Mouse (Mus musculus): ENCODE data around the gene Trim50. TPM values are rescaled to one million over a fixed set of nuclear protein-coding genes. Genes with fewer than 3 reads are reported as not detected.
A peak's percentile ranks its signal among the peaks of the same experiment; 100 is the strongest.

The Trim50 gene
- polyA plus RNA-seq, 1 experiment from 2014 or later: 0.18 TPM

DNA sequence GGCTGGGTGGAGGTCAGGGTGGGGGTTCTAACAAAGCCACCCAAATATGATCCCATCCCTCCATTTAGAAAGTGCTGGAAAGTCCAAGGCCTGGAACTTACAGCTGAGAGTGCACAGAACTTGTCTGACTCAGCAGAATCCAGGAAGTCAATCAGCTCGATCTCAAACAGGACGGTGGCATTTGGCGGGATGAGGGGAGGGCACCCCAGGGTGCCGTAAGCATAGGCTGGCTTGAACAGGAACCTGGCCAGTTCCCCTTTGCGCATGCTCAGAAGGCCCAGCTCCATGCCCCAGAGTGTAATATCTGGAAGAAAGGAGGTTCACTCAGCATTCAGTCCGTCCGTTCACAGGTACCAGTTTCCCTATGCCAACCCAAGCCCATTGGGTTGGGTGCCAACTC, 7.1 kb upstream of the Trim50 start:
- WGBS: 75% methylated on average over 7 of the region's 7 CpGs
- Histone ChIP-seq H3K4me3 (ENCODE audit: low read length) (no peak overlapping the region), H3K4me2 (ENCODE audit: low read depth, low read length) (no peak overlapping the region), H3K4me1 (ENCODE audit: control insufficient read depth, insufficient read depth, low read length) (no peaks in the 10 kb centered on the region), H3K36me3 (ENCODE audit: control insufficient read depth, insufficient read depth, low read length) (no peaks in the 10 kb centered on the region), H3K27me3 (replicated peaks; ENCODE audit: control insufficient read depth, insufficient read depth, low read length) (no peaks in the 10 kb centered on the region), H3K9ac (ENCODE audit: low read depth, low read length) (no peak overlapping the region), H3K9me3 (ENCODE audit: control insufficient read depth, low read length) (peaks cover 6% of the 10 kb centered on the region; the same call in 1 of the 2 replicates), H3K27ac (ENCODE audit: low read length) (no peak overlapping the region)
- ATAC-seq: no peak

DNA sequence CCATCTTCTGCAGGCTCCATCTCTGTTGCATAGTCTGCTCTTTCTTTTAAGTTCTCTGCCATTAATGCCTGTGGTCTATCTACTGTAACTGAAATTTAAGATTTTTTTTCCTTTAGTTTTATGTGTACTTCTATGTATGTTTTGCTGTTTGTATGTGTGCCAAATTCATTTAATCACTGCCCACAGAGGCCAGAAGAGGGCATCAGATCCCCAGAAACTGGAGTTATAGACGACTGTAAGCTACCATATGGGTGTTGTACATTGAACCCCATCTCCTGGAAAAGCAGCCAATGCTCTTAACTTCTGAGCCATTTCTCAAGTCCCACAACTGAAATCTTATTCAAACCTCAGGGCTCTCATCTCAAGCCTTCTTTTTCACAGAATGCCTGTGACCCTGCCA, 6.7 kb upstream of the Trim50 start:
- H3K27ac ChIP-seq (ENCODE audit: low read length): no peak overlapping the region
- H3K4me2 ChIP-seq (ENCODE audit: low read depth, low read length): no peak overlapping the region
- no peaks in the 10 kb centered on the region for H3K4me1 ChIP-seq (ENCODE audit: control insufficient read depth, insufficient read depth, low read length)
- ATAC-seq: no peak
- peaks cover 6% of the 10 kb centered on the region; the same call in 1 of the 2 replicates for H3K9me3 ChIP-seq (ENCODE audit: control insufficient read depth, low read length)
- 21% methylated on average over 1 of the region's 1 CpGs for WGBS
- no peaks in the 10 kb centered on the region for H3K27me3 ChIP-seq (replicated peaks; ENCODE audit: control insufficient read depth, insufficient read depth, low read length)
- no peak overlapping the region for H3K9ac ChIP-seq (ENCODE audit: low read depth, low read length)
- H3K4me3 ChIP-seq (ENCODE audit: low read length): no peak overlapping the region
- no peaks in the 10 kb centered on the region for H3K36me3 ChIP-seq (ENCODE audit: control insufficient read depth, insufficient read depth, low read length)

DNA sequence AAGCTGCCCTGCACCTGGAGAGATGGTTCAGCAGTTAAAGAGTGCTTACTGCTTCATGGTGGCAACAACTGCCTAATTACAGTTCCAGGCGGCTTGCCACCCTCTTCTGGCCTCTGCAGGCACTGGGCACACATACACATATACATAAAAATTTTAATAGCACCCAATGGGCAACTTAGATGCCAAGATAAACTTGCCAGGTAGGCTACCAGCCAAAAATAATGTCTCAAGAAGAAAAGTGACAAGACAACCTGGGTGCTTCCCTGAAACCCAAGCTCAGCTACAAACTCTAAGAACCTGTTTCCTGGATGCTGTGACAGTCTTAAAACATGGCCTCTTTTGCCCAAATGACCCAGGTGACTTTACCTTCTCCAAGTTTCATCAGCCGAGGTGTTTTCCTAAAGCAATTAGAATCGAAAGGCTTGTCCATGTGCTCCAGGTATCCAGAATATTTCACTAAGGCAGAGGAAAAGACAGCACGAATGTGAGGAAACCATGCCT, 5.5 kb upstream of the Trim50 start:
- 61% methylated on average over 4 of the region's 4 CpGs for WGBS
- Histone ChIP-seq H3K9ac (ENCODE audit: low read depth, low read length) (no peak overlapping the region), H3K9me3 (ENCODE audit: control insufficient read depth, low read length) (peaks cover 6% of the 10 kb centered on the region; the same call in 1 of the 2 replicates), H3K36me3 (ENCODE audit: control insufficient read depth, insufficient read depth, low read length) (no peaks in the 10 kb centered on the region), H3K4me2 (ENCODE audit: low read depth, low read length) (no peak overlapping the region), H3K27ac (ENCODE audit: low read length) (no peak overlapping the region), H3K4me1 (ENCODE audit: control insufficient read depth, insufficient read depth, low read length) (no peaks in the 10 kb centered on the region), H3K4me3 (ENCODE audit: low read length) (no peak overlapping the region), H3K27me3 (replicated peaks; ENCODE audit: control insufficient read depth, insufficient read depth, low read length) (no peaks in the 10 kb centered on the region)
- ATAC-seq: no peak

DNA sequence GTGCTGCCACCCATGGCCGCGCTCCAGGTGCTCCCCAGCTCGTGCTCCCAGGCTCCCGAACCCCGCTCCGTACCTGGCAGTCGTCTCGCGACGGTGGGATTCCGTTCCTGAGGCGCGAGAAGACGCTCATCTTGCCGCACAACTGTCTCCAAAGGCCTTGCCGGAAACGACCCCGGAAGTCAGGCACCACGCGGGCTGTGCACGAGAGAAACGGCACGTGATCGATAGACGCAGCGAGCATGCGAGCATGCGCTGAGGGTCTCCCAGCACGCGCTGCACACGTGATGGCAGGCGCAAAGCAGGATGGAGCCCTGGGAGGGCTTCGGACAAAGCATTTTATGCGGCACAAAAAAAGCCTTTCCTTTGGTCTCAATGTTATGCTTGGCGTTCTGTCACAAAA, 3.2 kb upstream of the Trim50 start, which contains the start of gene Fkbp6:
Fkbp6 (minus strand) TSS at position 183 of the 400 bp plus-strand sequence.
- Histone ChIP-seq H3K27ac (ENCODE audit: low read length) (no peak within 1 kb of the TSS), H3K27me3 (replicated peaks; ENCODE audit: control insufficient read depth, insufficient read depth, low read length) (no peaks in the 10 kb centered on the region), H3K36me3 (ENCODE audit: control insufficient read depth, insufficient read depth, low read length) (no peaks in the 10 kb centered on the region), H3K4me3 (ENCODE audit: low read length) (no peak within 1 kb of the TSS), H3K9ac (ENCODE audit: low read depth, low read length) (no peak within 1 kb of the TSS), H3K9me3 (ENCODE audit: control insufficient read depth, low read length) (peaks cover 6% of the 10 kb centered on the region; the same call in 1 of the 2 replicates), H3K4me1 (ENCODE audit: control insufficient read depth, insufficient read depth, low read length) (no peaks in the 10 kb centered on the region), H3K4me2 (ENCODE audit: low read depth, low read length) (no peak within 1 kb of the TSS)
- WGBS: 89% methylated on average over 35 of the region's 35 CpGs
- no peak for ATAC-seq

DNA sequence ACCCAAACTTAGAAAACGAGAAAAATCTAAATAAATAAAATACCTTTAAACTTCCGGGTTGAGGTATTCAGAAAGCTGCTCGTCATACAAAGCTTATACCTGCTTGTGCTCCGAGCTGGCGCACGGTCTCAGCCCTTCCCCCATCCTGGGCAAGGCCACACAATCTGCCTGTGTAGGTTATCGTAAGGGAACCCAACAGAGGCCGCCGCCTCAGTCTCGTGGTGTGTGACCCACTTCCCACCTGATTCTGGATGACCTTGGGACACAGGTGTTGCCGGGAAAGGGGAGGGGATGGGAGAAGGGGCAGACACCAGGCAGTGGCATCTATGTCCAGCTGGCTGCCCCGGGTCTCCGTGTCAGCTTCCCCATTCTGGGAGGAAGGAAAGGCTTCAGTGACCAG, 1.5 kb upstream of the Trim50 start:
- ATAC-seq: peak; percentile 53; the same call in 1 of the 2 replicates
- Histone ChIP-seq H3K36me3 (ENCODE audit: control insufficient read depth, insufficient read depth, low read length) (no peaks in the 10 kb centered on the region), H3K4me1 (ENCODE audit: control insufficient read depth, insufficient read depth, low read length) (no peaks in the 10 kb centered on the region), H3K27me3 (replicated peaks; ENCODE audit: control insufficient read depth, insufficient read depth, low read length) (no peaks in the 10 kb centered on the region), H3K4me2 (ENCODE audit: low read depth, low read length) (no peak overlapping the region), H3K9ac (ENCODE audit: low read depth, low read length) (no peak overlapping the region), H3K27ac (ENCODE audit: low read length) (no peak overlapping the region), H3K4me3 (ENCODE audit: low read length) (no peak overlapping the region), H3K9me3 (ENCODE audit: control insufficient read depth, low read length) (peaks cover 6% of the 10 kb centered on the region; the same call in 1 of the 2 replicates)
- 77% methylated on average over 13 of the region's 13 CpGs for WGBS

DNA sequence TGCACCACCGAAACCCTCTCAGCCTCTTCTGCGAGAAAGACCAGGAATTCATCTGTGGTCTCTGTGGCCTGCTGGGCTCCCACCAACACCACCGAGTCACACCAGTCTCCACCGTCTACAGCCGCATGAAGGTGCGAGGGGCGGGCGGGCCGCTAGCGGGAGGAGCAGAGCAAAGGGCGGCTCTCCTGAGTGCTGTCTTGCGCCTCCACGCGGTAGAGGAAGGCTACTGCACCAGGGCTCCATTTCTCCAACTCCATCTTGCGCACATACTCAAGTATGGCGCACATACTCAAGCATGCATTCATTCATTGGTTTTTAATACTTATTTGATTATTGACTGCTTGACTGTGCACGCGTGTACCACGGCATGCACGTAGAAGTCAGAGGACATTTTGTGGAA, 469 bp downstream of the Trim50 start:
- ATAC-seq: no peak

DNA sequence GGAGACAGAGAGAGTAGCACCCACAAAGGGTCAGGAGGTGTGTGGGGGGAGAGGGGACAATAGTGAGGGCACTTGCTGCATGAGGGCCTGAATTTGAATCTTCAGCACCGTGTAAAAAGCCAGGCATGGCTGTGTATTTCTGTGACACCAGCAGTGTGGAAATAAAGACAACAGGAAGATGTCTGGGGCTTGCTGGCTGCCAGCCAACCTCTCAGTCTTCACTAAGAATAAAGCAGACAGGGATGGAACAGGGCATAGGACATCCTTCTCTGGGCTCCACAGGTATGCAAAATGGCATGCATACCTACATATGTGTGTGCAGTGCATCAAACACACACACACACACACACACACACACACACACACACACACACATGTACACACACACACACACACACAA, 3.0 kb downstream of the Trim50 start:
- Histone ChIP-seq H3K9me3 (ENCODE audit: control insufficient read depth, low read length) (no peaks in the 10 kb centered on the region), H3K27ac (ENCODE audit: low read length) (no peak overlapping the region), H3K4me1 (ENCODE audit: control insufficient read depth, insufficient read depth, low read length) (no peaks in the 10 kb centered on the region), H3K4me3 (ENCODE audit: low read length) (no peak overlapping the region), H3K36me3 (ENCODE audit: control insufficient read depth, insufficient read depth, low read length) (no peaks in the 10 kb centered on the region), H3K9ac (ENCODE audit: low read depth, low read length) (no peak overlapping the region), H3K4me2 (ENCODE audit: low read depth, low read length) (no peak overlapping the region), H3K27me3 (replicated peaks; ENCODE audit: control insufficient read depth, insufficient read depth, low read length) (no peaks in the 10 kb centered on the region)
- 33% methylated on average over 1 of the region's 1 CpGs for WGBS
- no peak for ATAC-seq

More for the DNA sequence above, 469 bp downstream of the Trim50 start:
- peaks cover 6% of the 10 kb centered on the region; the same call in 1 of the 2 replicates for H3K9me3 ChIP-seq (ENCODE audit: control insufficient read depth, low read length)
- WGBS: 18% methylated on average over 20 of the region's 20 CpGs
- no peaks in the 10 kb centered on the region for H3K27me3 ChIP-seq (replicated peaks; ENCODE audit: control insufficient read depth, insufficient read depth, low read length)
- H3K27ac ChIP-seq (ENCODE audit: low read length): no peak overlapping the region
- H3K9ac ChIP-seq (ENCODE audit: low read depth, low read length): no peak overlapping the region
- H3K4me2 ChIP-seq (ENCODE audit: low read depth, low read length): no peak overlapping the region
- no peaks in the 10 kb centered on the region for H3K36me3 ChIP-seq (ENCODE audit: control insufficient read depth, insufficient read depth, low read length)
- no peak overlapping the region for H3K4me3 ChIP-seq (ENCODE audit: low read length)
- no peaks in the 10 kb centered on the region for H3K4me1 ChIP-seq (ENCODE audit: control insufficient read depth, insufficient read depth, low read length)

DNA sequence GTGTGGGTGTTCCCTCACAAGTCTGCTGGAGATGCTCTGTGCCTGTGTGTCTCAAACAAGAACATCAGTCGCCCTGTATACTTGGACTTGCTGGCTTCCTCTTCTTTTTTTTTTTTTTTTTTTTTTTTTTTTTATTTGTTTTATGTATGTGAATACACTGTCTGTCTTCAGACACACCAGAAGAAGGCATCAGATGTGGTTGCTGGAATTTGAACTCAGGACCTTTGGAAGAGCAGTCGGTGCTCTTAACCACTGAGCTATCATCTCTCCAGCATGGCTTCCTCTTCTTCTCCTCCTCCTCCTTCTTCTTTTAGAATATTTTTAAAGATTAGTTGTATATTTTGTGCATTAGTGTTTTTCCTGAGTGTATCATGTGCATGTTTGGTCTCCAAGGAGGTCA, 4.5 kb downstream of the Trim50 start:
- no peaks in the 10 kb centered on the region for H3K9me3 ChIP-seq (ENCODE audit: control insufficient read depth, low read length)
- 87% methylated on average over 2 of the region's 2 CpGs for WGBS
- H3K4me2 ChIP-seq (ENCODE audit: low read depth, low read length): no peak overlapping the region
- no peak overlapping the region for H3K9ac ChIP-seq (ENCODE audit: low read depth, low read length)
- H3K4me1 ChIP-seq (ENCODE audit: control insufficient read depth, insufficient read depth, low read length): no peaks in the 10 kb centered on the region
- no peak overlapping the region for H3K27ac ChIP-seq (ENCODE audit: low read length)
- no peak for ATAC-seq
- no peaks in the 10 kb centered on the region for H3K27me3 ChIP-seq (replicated peaks; ENCODE audit: control insufficient read depth, insufficient read depth, low read length)
- H3K36me3 ChIP-seq (ENCODE audit: control insufficient read depth, insufficient read depth, low read length): no peaks in the 10 kb centered on the region
- H3K4me3 ChIP-seq (ENCODE audit: low read length): no peak overlapping the region

DNA sequence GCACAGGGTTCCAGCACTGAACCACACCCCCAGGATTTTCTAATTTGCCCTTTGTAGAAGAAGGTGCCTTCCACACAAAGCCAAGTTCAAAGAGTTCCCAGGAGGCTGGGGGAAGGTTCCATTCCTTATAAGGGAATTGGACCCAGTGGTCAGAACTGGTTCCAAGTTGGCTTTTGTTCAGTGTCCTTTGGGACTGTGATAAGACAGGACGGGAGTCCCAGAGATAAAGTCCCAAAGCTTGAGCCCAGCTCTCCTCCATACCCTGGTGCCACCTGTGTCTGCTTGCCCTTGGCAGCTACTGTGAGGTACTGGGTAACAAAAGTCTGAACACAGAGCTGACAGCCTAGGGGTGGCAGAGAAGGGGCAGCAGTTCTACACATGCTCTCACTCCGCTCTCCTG, 6.7 kb downstream of the Trim50 start:
- H3K27ac ChIP-seq (ENCODE audit: low read length): no peak overlapping the region
- WGBS: 78% methylated on average over 2 of the region's 2 CpGs
- H3K4me3 ChIP-seq (ENCODE audit: low read length): no peak overlapping the region
- no peaks in the 10 kb centered on the region for H3K4me1 ChIP-seq (ENCODE audit: control insufficient read depth, insufficient read depth, low read length)
- no peaks in the 10 kb centered on the region for H3K36me3 ChIP-seq (ENCODE audit: control insufficient read depth, insufficient read depth, low read length)
- no peaks in the 10 kb centered on the region for H3K27me3 ChIP-seq (replicated peaks; ENCODE audit: control insufficient read depth, insufficient read depth, low read length)
- H3K4me2 ChIP-seq (ENCODE audit: low read depth, low read length): no peak overlapping the region
- ATAC-seq: no peak
- no peak overlapping the region for H3K9ac ChIP-seq (ENCODE audit: low read depth, low read length)
- no peaks in the 10 kb centered on the region for H3K9me3 ChIP-seq (ENCODE audit: control insufficient read depth, low read length)

DNA sequence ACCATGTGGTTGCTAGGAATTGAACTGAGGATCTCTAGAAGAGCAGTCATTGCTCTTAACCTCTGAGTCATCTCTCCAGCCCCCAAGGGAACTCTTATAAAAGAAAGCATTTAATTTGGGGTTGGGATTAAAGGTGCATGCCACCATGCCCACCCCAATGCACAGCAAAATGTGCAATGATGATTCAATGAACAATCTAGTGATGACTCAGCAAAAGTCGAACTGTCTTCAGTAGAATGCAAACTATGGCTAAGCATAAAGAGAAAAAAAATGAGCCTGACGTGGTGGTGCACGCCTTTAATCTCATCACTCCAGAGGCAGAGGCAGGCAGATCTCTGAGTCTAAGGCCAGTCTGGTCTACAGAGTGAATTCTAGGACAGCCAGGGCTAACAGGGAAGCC, 9.5 kb downstream of the Trim50 start:
- ATAC-seq: no peak
- Histone ChIP-seq H3K36me3 (ENCODE audit: control insufficient read depth, insufficient read depth, low read length) (no peaks in the 10 kb centered on the region), H3K4me1 (ENCODE audit: control insufficient read depth, insufficient read depth, low read length) (no peaks in the 10 kb centered on the region), H3K9ac (ENCODE audit: low read depth, low read length) (no peak overlapping the region), H3K4me2 (ENCODE audit: low read depth, low read length) (no peak overlapping the region), H3K4me3 (ENCODE audit: low read length) (no peak overlapping the region), H3K27ac (ENCODE audit: low read length) (no peak overlapping the region), H3K9me3 (ENCODE audit: control insufficient read depth, low read length) (no peaks in the 10 kb centered on the region), H3K27me3 (replicated peaks; ENCODE audit: control insufficient read depth, insufficient read depth, low read length) (no peaks in the 10 kb centered on the region)
- 89% methylated on average over 3 of the region's 3 CpGs for WGBS

Data from intestine, embryonic 16.5 days (tissue).